Mouse (Mus musculus) adrenal gland, adult 8-10 months (tissue): Measurements from ENCODE around the gene Zdhhc22. TPM values are rescaled to one million over a fixed set of nuclear protein-coding genes. Genes with fewer than 3 reads are reported as not detected.

Experiments
- DNase-seq: peaks from one replicate; pipeline ENCODE4 v3.0.0; 2022
- total RNA-seq, 4 experiments: library from RNA; stranded (reverse); gene quantifications; 2 replicates each; pipeline ENCODE4 v1.2.4; 2022

Zdhhc22 gene
- total RNA-seq, result 1 to 10 TPM; 1.8 to 4.7 (median 3.0) TPM

DNA sequence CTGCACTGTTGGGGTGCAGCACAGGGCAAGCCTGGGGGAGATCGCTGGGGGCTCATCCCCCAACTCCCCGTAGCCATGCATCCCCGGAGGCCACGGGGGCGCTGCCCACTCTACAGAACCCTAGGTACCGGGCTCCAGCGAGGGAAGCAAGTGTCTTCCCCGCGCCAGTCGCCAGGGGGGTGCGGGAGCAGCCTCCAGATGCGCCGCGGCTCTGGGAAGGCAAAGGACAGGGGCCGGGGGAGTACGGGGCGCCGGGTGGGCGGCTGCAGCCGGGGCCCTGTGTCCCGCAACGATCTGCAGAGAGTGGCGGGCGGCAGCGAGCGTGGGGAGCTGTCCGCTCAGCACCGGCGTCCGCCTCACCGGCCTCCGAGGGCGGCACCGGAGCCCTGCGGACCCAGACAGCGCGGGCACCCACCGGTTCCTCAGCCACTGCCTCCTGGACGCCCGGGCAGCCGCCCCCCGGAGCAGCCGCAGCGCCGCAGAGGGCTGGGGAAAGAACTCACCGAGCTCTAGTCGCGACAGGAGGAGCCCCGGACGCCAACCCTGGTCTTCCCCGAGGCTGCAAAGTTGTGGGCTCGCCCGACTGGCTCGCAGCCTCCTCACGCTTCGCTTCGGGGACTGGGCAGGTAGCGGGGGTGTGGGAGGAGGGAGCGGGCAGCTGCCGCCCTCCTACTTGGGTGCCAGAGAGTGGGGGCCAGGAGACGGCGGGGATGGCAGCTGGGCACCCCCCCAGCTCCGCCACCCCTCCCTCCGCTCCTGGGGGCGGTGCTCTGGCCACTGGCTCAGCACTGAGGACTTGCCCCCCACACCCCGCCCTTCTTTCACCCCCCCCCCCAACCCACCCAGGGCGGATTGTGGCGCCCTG, at the start of gene Zdhhc22:
Gene Zdhhc22 (minus strand): TSS at position 541 of the 865 bp plus-strand sequence.
- DNase-seq, result no peak

GRCm38 (mm10) chr12:87036631-87037030, 46.4 kb upstream of the Zdhhc22 start:
- DNase-seq, result no peak

- DNase-seq, result no peak
These were observed 41.0 kb upstream of the Zdhhc22 start for GRCm38 (mm10) chr12:87031163-87031763.

DNA sequence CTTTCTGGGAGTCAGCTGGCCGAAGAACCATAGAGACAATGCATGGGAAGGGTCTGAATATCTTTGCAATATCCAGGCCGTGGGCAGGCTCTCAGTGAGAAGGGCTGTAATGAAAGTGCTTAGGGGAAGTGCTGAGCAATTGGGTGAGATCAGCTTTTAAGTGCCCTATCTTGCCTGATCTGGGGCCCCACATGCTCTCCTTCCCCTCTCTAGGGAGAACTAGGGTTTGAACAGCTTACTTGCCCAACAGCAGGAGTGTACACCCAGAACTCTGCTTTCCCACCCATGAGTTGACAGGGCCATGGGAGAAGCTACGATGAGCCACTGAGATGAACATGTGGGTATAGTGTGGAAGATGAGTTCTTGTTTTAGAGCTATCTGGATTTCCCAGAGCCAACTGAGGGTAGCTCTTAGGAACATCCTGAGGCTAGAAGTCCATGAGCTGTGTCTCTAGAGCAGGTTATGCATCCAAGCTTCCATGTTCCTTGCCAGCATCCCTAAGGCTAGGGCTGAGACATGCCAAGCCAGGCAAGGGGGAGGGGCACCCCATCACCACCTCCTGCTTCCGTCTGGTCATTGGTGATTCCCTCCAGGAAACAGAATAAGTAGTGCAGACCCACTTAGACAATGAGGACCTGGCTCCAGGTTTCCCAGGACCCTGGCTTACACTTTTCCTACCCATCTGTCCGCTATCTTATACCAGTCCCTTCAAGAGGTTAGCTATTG, 39.2 kb upstream of the Zdhhc22 start:
- no peak for DNase-seq

- no peak for DNase-seq
These were observed 37.8 kb upstream of the Zdhhc22 start for GRCm38 (mm10) chr12:87028068-87028467.

DNA sequence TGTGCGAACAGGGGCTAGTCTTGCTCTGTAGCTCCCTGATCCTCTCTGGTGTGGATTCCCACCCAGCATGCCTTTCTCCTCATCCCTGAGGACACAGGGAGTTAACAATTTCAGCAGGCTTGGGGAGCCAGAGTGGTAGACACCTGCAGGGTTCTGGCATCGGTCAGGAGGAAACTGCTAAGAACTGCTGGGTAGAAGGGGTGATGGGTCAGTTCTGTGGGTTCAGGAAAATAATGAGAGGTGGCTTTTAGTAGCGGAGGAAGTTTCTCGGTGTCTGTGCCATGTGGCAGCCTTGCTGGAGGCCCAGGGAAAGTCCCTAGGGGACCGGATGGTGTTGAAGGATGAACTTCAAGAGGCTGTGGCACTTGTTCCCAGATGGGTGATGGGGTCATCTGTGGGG, 37.2 kb upstream of the Zdhhc22 start:
- no peak for DNase-seq

DNA sequence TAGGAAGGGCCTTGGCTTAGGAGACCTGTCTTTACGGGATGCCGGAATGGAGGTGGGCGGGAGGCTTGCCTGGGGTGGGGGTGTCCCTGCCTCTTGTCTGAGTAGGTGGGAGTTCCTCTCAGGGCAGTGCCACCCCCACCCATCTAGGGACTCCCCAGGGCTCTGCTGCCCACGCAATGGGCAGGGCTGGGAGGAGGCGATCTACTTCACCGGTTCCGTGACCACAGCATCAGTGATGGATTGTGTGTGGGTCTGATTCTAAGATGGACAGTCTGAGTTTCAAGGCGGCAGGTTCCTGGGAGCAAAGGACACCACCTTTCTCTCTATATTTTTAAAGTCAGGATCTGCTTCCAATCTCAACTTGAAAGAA, 36.6 kb upstream of the Zdhhc22 start:
- no peak for DNase-seq

GRCm38 (mm10) chr12:87026109-87026870, 36.1 kb upstream of the Zdhhc22 start:
- DNase-seq, result no peak

GRCm38 (mm10) chr12:87023456-87023855, 33.2 kb upstream of the Zdhhc22 start:
- no peak for DNase-seq

DNA sequence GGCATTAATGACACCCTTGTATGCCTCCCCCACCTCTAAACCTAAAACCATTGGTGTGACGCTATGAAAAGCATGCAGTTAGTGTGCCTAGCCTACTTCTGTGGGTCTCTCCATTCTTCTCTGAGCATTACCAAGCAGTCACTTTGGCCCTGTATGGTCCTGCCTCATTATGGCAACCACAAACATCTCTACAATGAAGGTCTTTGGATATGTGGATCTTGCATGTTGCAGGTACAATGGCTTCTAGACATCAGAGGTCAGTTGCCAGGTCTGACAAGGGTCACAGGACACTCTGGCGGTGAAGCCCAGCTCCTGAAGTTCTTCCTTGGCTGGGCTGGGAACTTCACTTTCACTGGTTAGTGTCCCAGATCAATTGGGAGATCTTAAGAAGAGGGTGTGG, 31.8 kb upstream of the Zdhhc22 start:
- no peak for DNase-seq

DNA sequence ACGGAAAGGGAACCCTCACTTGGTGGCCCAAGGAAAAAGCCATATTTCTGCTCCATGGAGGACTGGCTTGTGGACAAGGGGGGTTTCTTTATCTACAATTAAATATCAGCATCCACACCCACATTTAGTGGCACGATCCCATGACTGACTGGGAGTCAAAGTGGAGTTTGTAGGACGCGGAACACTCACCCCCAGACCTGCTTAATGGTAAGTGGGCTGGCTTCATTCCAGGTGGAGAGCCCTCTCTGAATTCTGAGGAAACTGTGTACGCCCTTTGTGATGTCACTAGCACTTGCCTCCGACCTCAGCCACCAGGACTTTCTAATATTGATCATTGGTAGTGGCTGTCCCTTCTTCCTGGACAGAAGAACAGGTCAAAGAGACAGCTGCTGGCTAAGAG, 30.8 kb upstream of the Zdhhc22 start, which contains the start of gene Tmem63c:
Gene Tmem63c (plus strand): TSS at position 301 of the 400 bp plus-strand sequence.
- no peak for DNase-seq

DNA sequence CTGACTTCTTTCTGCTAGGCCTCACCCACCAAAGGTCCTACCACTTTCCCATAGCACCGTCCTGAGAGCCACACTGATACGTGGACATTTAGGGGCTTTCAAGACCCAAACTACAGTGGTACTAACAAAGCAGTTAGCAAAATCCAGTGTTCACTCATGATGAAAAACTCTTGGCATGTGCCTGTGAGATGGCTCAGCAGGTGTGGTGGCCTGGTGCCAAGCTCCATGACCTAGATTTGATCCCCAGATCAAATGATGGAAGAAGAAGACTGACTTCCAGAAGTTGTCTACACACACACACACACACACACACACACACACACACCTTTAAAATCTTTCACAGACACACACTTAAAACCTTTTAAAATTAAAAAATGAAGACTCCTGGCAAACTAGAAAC, 28.5 kb upstream of the Zdhhc22 start:
- no peak for DNase-seq

- DNase-seq, result no peak
These were observed 26.8 kb upstream of the Zdhhc22 start for GRCm38 (mm10) chr12:87017041-87017440.

DNA sequence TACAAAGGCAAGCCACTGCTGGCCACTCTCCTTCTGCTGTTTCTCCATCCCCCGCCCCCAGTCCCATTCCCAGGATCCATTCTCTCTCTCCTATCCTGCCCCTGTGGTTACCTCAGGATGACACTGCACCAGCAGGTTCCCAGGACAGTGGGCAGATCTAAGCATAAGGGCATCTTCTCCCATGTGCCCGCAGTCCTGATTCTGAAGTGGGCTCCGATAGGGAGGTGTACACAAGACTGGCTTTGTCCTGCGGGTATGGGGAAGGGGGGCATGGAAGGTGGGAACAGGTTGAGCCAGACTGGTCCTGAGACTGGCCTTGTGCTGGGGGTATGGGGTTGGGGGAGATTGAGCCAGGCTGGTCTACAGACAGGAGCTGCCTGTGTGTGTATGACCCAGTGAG, 14.4 kb upstream of the Zdhhc22 start:
- no peak for DNase-seq

DNA sequence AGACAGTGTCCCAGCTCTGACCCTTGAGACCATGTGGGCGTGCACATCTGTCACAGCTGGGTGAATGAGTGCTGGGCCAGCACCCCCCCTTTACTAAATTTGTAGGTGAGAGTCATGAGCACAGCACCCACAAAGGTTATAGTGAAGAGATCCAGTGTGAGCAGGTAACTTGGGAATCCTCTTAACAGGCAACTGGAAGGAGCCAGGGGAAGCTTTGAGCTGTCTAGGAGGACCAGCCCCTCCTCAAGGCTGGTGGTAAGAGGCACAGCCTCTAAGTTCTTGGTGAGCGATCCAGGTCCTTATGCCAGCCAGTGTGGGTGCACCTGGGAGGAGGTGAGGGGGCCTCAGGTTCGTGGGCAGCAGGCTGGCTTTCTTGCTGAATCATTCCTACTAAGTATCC, 13.4 kb upstream of the Zdhhc22 start:
- no peak for DNase-seq

DNA sequence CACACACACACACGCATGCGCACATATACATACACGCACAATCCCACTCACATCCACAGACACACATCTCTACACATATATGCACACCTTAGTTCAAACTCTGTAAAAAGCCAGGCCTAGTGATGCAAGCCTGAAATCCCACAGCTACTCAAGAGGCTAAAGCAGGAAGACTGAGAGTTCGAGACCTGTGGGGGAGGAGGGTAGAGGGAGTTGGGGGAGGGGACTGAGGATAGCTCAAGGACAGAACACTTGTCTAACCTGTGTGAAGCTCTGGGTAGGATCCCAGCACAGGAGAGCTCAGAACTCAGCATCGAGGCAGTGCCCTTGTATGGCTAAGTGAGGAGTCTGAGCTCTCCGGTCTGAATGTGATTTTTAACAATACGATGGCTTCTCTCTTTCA, 12.6 kb upstream of the Zdhhc22 start:
- no peak for DNase-seq

- no peak for DNase-seq
These were observed 12.0 kb upstream of the Zdhhc22 start for GRCm38 (mm10) chr12:87002209-87002608.

DNA sequence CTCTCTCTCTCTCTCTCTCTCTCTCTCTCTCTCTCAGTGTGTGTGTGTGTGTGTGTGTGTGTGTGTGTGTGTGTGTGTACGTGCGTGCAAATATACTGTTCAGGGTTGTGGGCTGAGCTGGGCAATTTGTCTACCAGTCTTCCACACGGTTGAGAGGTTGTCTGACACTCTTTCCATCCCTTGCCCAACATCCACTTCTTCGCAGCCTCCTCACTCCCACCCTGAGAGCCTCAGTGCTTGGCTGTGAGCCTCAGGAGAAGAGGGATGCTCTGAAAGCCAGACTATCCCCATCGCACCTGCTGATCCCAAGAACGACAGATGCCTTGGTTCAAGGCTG, 10.6 kb upstream of the Zdhhc22 start:
- DNase-seq, result no peak

DNA sequence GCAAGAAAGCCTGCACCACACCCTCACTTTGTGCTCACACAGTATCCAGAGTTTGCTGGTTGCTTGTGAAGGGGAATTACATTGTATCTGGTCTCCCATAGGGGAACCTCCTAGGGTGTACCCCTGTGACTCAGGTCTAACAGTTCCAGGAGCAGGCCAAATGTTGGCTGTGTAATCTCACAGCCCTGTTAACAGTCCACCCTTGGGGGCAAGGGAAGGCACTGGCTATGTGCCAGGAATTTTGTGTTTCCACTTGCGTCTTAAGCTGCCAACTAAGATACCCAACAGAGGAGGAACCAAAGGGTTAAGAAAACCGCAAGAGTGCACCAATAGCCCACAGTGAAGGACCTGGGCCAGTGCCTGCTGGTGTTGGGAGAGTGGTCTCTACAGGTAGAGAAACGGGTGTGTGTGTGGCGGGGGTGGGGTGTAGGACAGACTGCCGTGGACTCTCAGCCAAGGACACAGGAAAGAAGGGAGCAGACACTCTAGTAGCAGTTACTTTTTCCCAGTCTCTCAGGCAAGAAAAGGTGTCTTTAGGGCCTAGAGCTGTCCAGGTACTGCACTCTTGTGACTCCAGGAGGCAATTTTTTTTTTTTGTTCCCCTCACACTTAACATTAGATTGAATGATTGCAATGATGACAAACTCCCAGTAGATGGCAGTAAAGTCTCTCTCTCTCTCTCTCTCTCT, 10.1 kb upstream of the Zdhhc22 start:
- no peak for DNase-seq

DNA sequence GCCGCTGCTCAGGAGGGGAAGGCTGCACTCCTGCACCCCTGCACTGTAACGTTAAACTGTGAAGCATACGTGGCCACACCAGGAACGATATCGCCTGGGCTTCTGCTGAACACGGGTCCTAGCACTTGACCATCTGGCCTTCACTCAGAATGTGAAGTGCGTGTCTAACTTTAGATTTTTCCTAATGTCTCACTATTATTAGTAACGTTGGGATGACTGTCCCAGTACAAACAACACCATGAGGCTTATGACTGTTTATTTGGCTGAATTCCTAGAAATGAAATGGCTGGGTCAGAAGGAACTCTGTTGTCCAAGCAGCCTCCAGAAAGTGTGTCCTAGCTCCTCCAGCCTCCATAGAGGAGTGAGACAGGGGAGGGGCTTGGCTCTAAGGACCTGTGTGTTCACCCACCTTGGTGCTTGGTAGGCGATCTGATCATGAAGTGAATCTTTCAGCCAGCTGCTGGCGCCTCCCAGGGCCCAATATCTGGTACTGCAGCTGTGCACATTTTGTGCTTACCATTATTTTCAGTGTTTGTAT, 9.1 kb upstream of the Zdhhc22 start:
- no peak for DNase-seq

DNA sequence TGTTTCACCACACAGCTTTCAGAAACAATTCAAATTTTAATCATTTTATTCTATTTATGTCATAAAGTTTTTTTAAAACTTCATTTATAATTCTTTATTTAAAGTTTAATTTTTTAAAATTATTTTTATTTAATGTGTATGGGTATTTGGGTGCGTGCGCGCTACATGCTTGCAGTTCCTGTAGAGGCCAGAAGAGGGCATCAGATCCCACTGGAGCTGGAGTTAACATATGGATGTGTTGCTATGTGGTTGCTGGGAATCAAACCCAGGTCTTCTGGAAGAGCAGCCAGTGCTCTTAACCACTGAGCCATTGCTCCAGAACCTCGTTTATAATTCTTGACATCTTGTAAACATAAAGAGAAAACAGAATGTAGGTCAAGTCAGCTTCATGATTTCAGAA, 8.5 kb upstream of the Zdhhc22 start:
- DNase-seq, result no peak

GRCm38 (mm10) chr12:86995931-86996330, 5.7 kb upstream of the Zdhhc22 start:
- DNase-seq, result no peak
